Mouse (Mus musculus) left cerebral cortex, adult 18-20 months (tissue): ENCODE measurements at regions not wholly inside any gene's neighbourhood (a gene's known extent, or its start where the extent isn't known, plus 50 kb on each side); places are given as distances from the start of the nearest gene placed in this dataset.

Experiments used
- microRNA-seq, 2 experiments: library from miRNA; unstranded; fragments of <30 nt; microRNA quantifications; one replicate each; pipeline ENCODE4 v1.2.0; 2021

Small RNAs in the stretch of these regions (microRNA-seq; reads per million reads assigned to microRNA genes)
- gene Gm24587 (0 reads per million in 2 experiments), gene Mir3966 (0 reads per million in 2 experiments)
